19 mouse cellular contexts compared by ENCODE assay signal in genomic region chr1:154491071-154491470, GRCm38 (mm10).
DNase-seq lines count a peak whose midpoint lies in the region; ATAC-seq and TF ChIP-seq lines count a peak whose summit lies in the region.
"Had no signal": no experiment of that assay in that cellular context is flagged by ENCODE, and none has a peak within 500 bp of the region (broad histone marks: within the 10 kb centered on the region; RNA-seq: fewer than 3 reads in every experiment).

No protein-coding gene starts in this region.

- no peaks in the 10 kb centered on the region for H3K36me3 ChIP-seq in forebrain, embryonic 14.5 days (ENCODE audit: control insufficient read depth, insufficient read depth, low read length)
- no peaks in the 10 kb centered on the region for H3K36me3 ChIP-seq in forebrain, embryonic 13.5 days (ENCODE audit: poor library complexity, severe bottlenecking)
- no peaks in the 10 kb centered on the region for H3K36me3 ChIP-seq in intestine, embryonic 14.5 days (ENCODE audit: control insufficient read depth, insufficient read depth, low read length)
- H3K36me3 ChIP-seq in intestine, postnatal 0 days (ENCODE audit: control insufficient read depth, insufficient read depth) = no peaks in the 10 kb centered on the region
- H3K36me3 ChIP-seq in midbrain, postnatal 0 days (ENCODE audit: insufficient read depth, low read length) = 0 out of 2 replicates have a peak, but pooled peaks cover 5% of the 10 kb centered on the region
- no peaks in the 10 kb centered on the region for H3K36me3 ChIP-seq in midbrain, embryonic 11.5 days (ENCODE audit: control insufficient read depth, insufficient read depth, low read length)
- H3K36me3 ChIP-seq: intestine, embryonic 15.5 days; midbrain, embryonic 10.5 days had no signal

- no peak overlapping the region for H3K27ac ChIP-seq in forebrain, embryonic 14.5 days (ENCODE audit: low read depth, low read length)
- H3K27ac ChIP-seq in forebrain, embryonic 13.5 days = no peak overlapping the region
- H3K27ac ChIP-seq in intestine, embryonic 14.5 days (ENCODE audit: low read depth) = no peak overlapping the region
- no peak overlapping the region for H3K27ac ChIP-seq in intestine, postnatal 0 days (ENCODE audit: low read depth, low read length)
- H3K27ac ChIP-seq in midbrain, postnatal 0 days (ENCODE audit: low read depth, low read length) = no peak overlapping the region
- H3K27ac ChIP-seq in midbrain, embryonic 11.5 days (ENCODE audit: low read depth, low read length) = no peak overlapping the region
- H3K27ac ChIP-seq: gastrocnemius, adult 2 months; hindbrain, embryonic 14.5 days; intestine, embryonic 15.5 days; midbrain, embryonic 10.5 days; neural tube, embryonic 15.5 days had no signal

- TF ChIP-seq CTCF in intestine, postnatal 0 days (IDR thresholded peaks at IDR 0.05; ENCODE audit: low read depth) = no peak
- no peak for TF ChIP-seq CTCF in midbrain, postnatal 0 days (IDR thresholded peaks at IDR 0.05)

- no peaks in the 10 kb centered on the region for H3K4me1 ChIP-seq in forebrain, embryonic 14.5 days (ENCODE audit: control insufficient read depth, insufficient read depth, low read length)
- no peaks in the 10 kb centered on the region for H3K4me1 ChIP-seq in forebrain, embryonic 13.5 days
- H3K4me1 ChIP-seq in intestine, embryonic 14.5 days (replicated peaks; ENCODE audit: control insufficient read depth, insufficient read depth, low read length) = 0 out of 2 replicates have a peak, but pooled peaks cover 2% of the 10 kb centered on the region
- no peaks in the 10 kb centered on the region for H3K4me1 ChIP-seq in intestine, postnatal 0 days (replicated peaks; ENCODE audit: control insufficient read depth, insufficient read depth, low read length)
- H3K4me1 ChIP-seq in midbrain, postnatal 0 days (ENCODE audit: insufficient read depth, low read length) = no peaks in the 10 kb centered on the region
- H3K4me1 ChIP-seq in midbrain, embryonic 11.5 days (ENCODE audit: control insufficient read depth, insufficient read depth, low read length) = no peaks in the 10 kb centered on the region
- H3K4me1 ChIP-seq: intestine, embryonic 15.5 days; midbrain, embryonic 10.5 days had no signal

- H3K27me3 ChIP-seq in forebrain, embryonic 14.5 days (replicated peaks; ENCODE audit: control insufficient read depth, insufficient read depth, low read length) = no peaks in the 10 kb centered on the region
- no peaks in the 10 kb centered on the region for H3K27me3 ChIP-seq in forebrain, embryonic 13.5 days
- no peaks in the 10 kb centered on the region for H3K27me3 ChIP-seq in intestine, embryonic 14.5 days (replicated peaks; ENCODE audit: control insufficient read depth, insufficient read depth, low read length)
- H3K27me3 ChIP-seq in intestine, postnatal 0 days (replicated peaks; ENCODE audit: control insufficient read depth, insufficient read depth, low read length) = no peaks in the 10 kb centered on the region
- H3K27me3 ChIP-seq in midbrain, postnatal 0 days (ENCODE audit: insufficient read depth, low read length) = no peaks in the 10 kb centered on the region
- no peaks in the 10 kb centered on the region for H3K27me3 ChIP-seq in midbrain, embryonic 11.5 days (ENCODE audit: control insufficient read depth, insufficient read depth, low read length)
- H3K27me3 ChIP-seq: intestine, embryonic 15.5 days; neural tube, embryonic 15.5 days had no signal

- intact Hi-C loops in heart, postnatal 10 days (cut with DNase I) = no loop called here

- 67% methylated on average over 5 of the region's 6 CpGs for WGBS in forebrain, embryonic 14.5 days
- 74% methylated on average over 6 of the region's 6 CpGs for WGBS in forebrain, embryonic 13.5 days
- 34% methylated on average over 6 of the region's 6 CpGs for WGBS in intestine, embryonic 14.5 days
- WGBS in intestine, postnatal 0 days = 57% methylated on average over 6 of the region's 6 CpGs
- 69% methylated on average over 6 of the region's 6 CpGs for WGBS in midbrain, postnatal 0 days
- WGBS in midbrain, embryonic 11.5 days = 67% methylated on average over 6 of the region's 6 CpGs

- H3K9me3 ChIP-seq in forebrain, embryonic 14.5 days (replicated peaks; ENCODE audit: control insufficient read depth, low read length) = no peaks in the 10 kb centered on the region
- no peaks in the 10 kb centered on the region for H3K9me3 ChIP-seq in forebrain, embryonic 13.5 days (replicated peaks)
- H3K9me3 ChIP-seq in intestine, embryonic 14.5 days (ENCODE audit: control insufficient read depth, low read length) = no peaks in the 10 kb centered on the region
- no peaks in the 10 kb centered on the region for H3K9me3 ChIP-seq in intestine, postnatal 0 days (ENCODE audit: control insufficient read depth)
- H3K9me3 ChIP-seq in midbrain, postnatal 0 days (ENCODE audit: low read length) = no peaks in the 10 kb centered on the region
- H3K9me3 ChIP-seq in midbrain, embryonic 11.5 days (ENCODE audit: control insufficient read depth, low read length) = no peaks in the 10 kb centered on the region
- H3K9me3 ChIP-seq: intestine, embryonic 15.5 days; midbrain, embryonic 10.5 days; neural tube, embryonic 15.5 days had no signal

- no peak overlapping the region for H3K4me2 ChIP-seq in forebrain, embryonic 14.5 days (ENCODE audit: low read length)
- no peak overlapping the region for H3K4me2 ChIP-seq in forebrain, embryonic 13.5 days
- H3K4me2 ChIP-seq in intestine, embryonic 14.5 days (ENCODE audit: low read length) = no peak overlapping the region
- H3K4me2 ChIP-seq in intestine, postnatal 0 days (replicated peaks; ENCODE audit: low read depth) = no peak overlapping the region
- no peak overlapping the region for H3K4me2 ChIP-seq in midbrain, postnatal 0 days (ENCODE audit: low read depth, low read length, poor library complexity, severe bottlenecking)
- no peak overlapping the region for H3K4me2 ChIP-seq in midbrain, embryonic 11.5 days
- H3K4me2 ChIP-seq: hindbrain, embryonic 14.5 days; intestine, embryonic 15.5 days; neural tube, embryonic 15.5 days had no signal

- no peak for ATAC-seq in forebrain, embryonic 14.5 days
- no peak for ATAC-seq in forebrain, embryonic 13.5 days
- ATAC-seq in intestine, embryonic 14.5 days (replicated peaks; ENCODE audit: low FRiP score, low TSS enrichment, low read depth) = 0 out of 2 replicates have a peak, but pooled peaks have one; percentile 64
- ATAC-seq in intestine, postnatal 0 days = no peak
- ATAC-seq in midbrain, postnatal 0 days (ENCODE audit: low FRiP score) = no peak
- ATAC-seq in midbrain, embryonic 11.5 days (ENCODE audit: low FRiP score) = no peak
- ATAC-seq: intestine, embryonic 15.5 days; lung, postnatal 0 days had no signal

- no peak overlapping the region for H3K9ac ChIP-seq in forebrain, embryonic 14.5 days (ENCODE audit: low read length)
- H3K9ac ChIP-seq in forebrain, embryonic 13.5 days = no peak overlapping the region
- H3K9ac ChIP-seq in intestine, embryonic 14.5 days (ENCODE audit: low read length) = no peak overlapping the region
- H3K9ac ChIP-seq in intestine, postnatal 0 days (ENCODE audit: low read depth, low read length) = no peak overlapping the region
- H3K9ac ChIP-seq in midbrain, postnatal 0 days (replicated peaks; ENCODE audit: low read length, poor library complexity, severe bottlenecking) = no peak overlapping the region
- H3K9ac ChIP-seq in midbrain, embryonic 11.5 days (ENCODE audit: low read length) = no peak overlapping the region
- H3K9ac ChIP-seq: hindbrain, embryonic 14.5 days; intestine, embryonic 15.5 days; neural tube, embryonic 15.5 days had no signal

- no peak overlapping the region for H3K4me3 ChIP-seq in forebrain, embryonic 14.5 days (ENCODE audit: low read depth, low read length)
- no peak overlapping the region for H3K4me3 ChIP-seq in forebrain, embryonic 13.5 days
- H3K4me3 ChIP-seq in intestine, embryonic 14.5 days (ENCODE audit: low read depth, low read length) = no peak overlapping the region
- no peak overlapping the region for H3K4me3 ChIP-seq in intestine, postnatal 0 days (ENCODE audit: low read depth, low read length)
- H3K4me3 ChIP-seq in midbrain, postnatal 0 days (ENCODE audit: low read depth, low read length) = no peak overlapping the region
- no peak overlapping the region for H3K4me3 ChIP-seq in midbrain, embryonic 11.5 days (ENCODE audit: low read depth, low read length)
- H3K4me3 ChIP-seq: gastrocnemius, adult 2 months; intestine, embryonic 15.5 days; midbrain, embryonic 10.5 days; neural tube, embryonic 15.5 days had no signal

- peak; percentile 51 for DNase-seq in forebrain, embryonic 14.5 days (ENCODE audit: low spot score)
- DNase-seq in intestine, embryonic 14.5 days (ENCODE audit: low spot score) = no peak
- DNase-seq in midbrain, postnatal 0 days (ENCODE audit: low spot score) = peak; percentile 15
- no peak for DNase-seq in midbrain, embryonic 11.5 days (ENCODE audit: low spot score, missing footprints)
- no peak for DNase-seq in heart, postnatal 10 days
- DNase-seq: adrenal gland, postnatal 14 days; gastrocnemius, adult 2 months; heart, postnatal 36 days; kidney, adult 9 months; kidney, postnatal 14 days; right cerebral cortex, adult 18-20 months; spleen, adult 18-20 months had no signal

Comparison
In these comparisons a context has a peak if more than half of its experiments do, and no peak if none do; other contexts are left out.
1. DNase-seq: peak in forebrain, embryonic 14.5 days (single experiment) and midbrain, postnatal 0 days (single experiment); none in intestine, embryonic 14.5 days (single experiment), midbrain, embryonic 11.5 days (single experiment) and heart, postnatal 10 days (0 of 2).